Mouse (Mus musculus): Measurements from ENCODE around the gene Irs4. TPM values are rescaled to one million over a fixed set of nuclear protein-coding genes. Genes with fewer than 3 reads are reported as not detected.

Irs4 gene
- total RNA-seq (2023) = not detected

GRCm38 (mm10) chrX:141724937-141725918, at the start of gene Irs4:
Gene Irs4, minus strand, starts transcription at chrX:141725263.

Other genes with a start within 250 kb of the Irs4 start
- 0.47 TPM for gene Col4a5, start 249.9 kb downstream of the Irs4 start, total RNA-seq (2023)
- not detected for gene Gm15294, start 150.0 kb upstream of the Irs4 start, total RNA-seq (2023)

Measured in CD4-positive naive resting alpha-beta T cell, adult 57 days (primary cell).